Mouse (Mus musculus) small intestine, adult 2 months (tissue): ENCODE results near the gene Tab1. TPM values are rescaled to one million over a fixed set of nuclear protein-coding genes. Genes with fewer than 3 reads are reported as not detected.

ENCODE experiments used
- H3K27ac ChIP-seq: fragments of 200-500 bp; 2 replicates; pipeline ENCODE4 v1.5.1; 2012; ENCODE audit warnings: low read depth, low read length, control low read depth, inconsistent platforms; ENCODE audit not compliant: insufficient read depth
- H3K27me3 ChIP-seq: fragments of 200-500 bp; 2 replicates; pipeline ENCODE4 v1.6.1; 2012; ENCODE audit warnings: mild to moderate bottlenecking, moderate library complexity, low read length, inconsistent platforms; ENCODE audit not compliant: control insufficient read depth, insufficient read depth
- H3K36me3 ChIP-seq: fragments of 200-500 bp; 2 replicates; pipeline ENCODE4 v1.6.1; 2012; ENCODE audit warnings: mild to moderate bottlenecking, low read length, control low read depth, inconsistent platforms; ENCODE audit not compliant: control insufficient read depth, insufficient read depth
- H3K4me1 ChIP-seq: fragments of 200-500 bp; 2 replicates; pipeline ENCODE4 v1.6.1; 2012; ENCODE audit warnings: low read length, inconsistent platforms, mixed read lengths; ENCODE audit not compliant: control insufficient read depth, insufficient read depth, insufficient read length
- H3K4me3 ChIP-seq: fragments of 200-500 bp; 2 replicates; pipeline ENCODE4 v1.5.1; 2012; ENCODE audit warnings: low read depth, mild to moderate bottlenecking, control low read depth, inconsistent platforms, low read length, moderate library complexity
- CTCF ChIP-seq: fragments of 200-500 bp; IDR thresholded peaks from 2 replicates; pipeline ENCODE4 v1.5.1; 2012; ENCODE audit warnings: low read depth, mild to moderate bottlenecking, control low read depth, inconsistent platforms, low read length, moderate library complexity, mixed read lengths; ENCODE audit not compliant: insufficient replicate concordance, insufficient read length; ENCODE audit errors: extremely low read depth
- POLR2A ChIP-seq: fragments of 200-500 bp; IDR thresholded peaks from 2 replicates; pipeline ENCODE4 v1.6.1; 2012; ENCODE audit warnings: low read depth, mild to moderate bottlenecking, control low read depth, inconsistent platforms, low read length, moderate library complexity
- WGBS: fragments of 180-500 bp; shearing (Covaris S2); methylation state at CpG from one replicate; pipeline ENCODE4 v1.1.7; 2018; 5-methylcytosine and 5-hydroxymethylcytosine counted together
- polyA plus RNA-seq: library from polyadenylated mRNA; depleted of rRNA; stranded (reverse); fragments of >200 nt; gene quantifications from 2 replicates; pipeline ENCODE4 v1.2.3, GENCODE M21; 2012

Gene Tab1
- polyA plus RNA-seq, 1 experiment: 28.6 TPM

DNA sequence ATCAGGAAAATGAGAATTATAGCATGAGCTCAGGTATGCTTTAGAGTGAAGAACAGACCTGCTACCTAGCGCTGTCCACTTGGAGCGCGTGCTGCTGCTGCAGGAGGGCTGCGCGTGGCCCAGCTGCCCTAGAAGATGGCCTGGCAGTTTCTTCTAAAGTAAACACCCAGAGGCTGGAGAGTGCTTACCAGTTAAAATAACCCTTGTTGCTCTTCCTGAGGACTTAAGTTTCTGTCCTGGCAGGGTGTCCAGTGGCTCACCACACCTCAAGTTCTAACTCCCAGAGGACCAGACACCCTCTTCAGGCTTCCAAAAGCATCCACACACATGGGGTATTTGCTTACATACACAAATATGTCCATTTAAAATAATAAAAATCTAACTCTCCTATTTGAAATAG lies 12.5 kb downstream of the Tab1 start:
- H3K36me3 ChIP-seq: peaks cover 22% of the 10 kb centered on the region

DNA sequence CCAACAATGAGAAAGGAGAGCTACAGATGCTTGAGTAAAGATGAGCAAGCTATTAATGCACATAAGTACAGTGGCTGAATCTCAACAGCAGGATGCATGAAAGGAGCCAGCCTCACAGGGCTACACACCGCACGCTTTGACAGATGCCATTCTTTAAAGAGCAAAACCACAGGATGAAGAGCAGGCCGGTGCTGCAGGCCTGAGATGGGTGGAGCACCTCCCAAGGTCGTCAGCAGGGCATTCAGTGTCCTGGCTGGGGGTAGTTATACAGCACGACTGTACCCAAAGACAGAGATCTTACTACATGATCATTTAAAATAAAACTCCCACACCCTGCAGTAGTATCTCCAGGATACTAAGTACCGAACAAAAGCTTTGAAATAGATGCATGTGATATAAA lies 13.2 kb downstream of the Tab1 start:
- 66% methylated on average over 6 of the region's 6 CpGs for WGBS
- TF ChIP-seq CTCF (no peak), POLR2A (no peak)
- Histone ChIP-seq H3K4me3 (no peak overlapping the region), H3K27ac (no peak overlapping the region), H3K36me3 (peaks cover 24% of the 10 kb centered on the region), H3K4me1 (peaks cover 2% of the 10 kb centered on the region; the same call in 1 of the 2 replicates), H3K27me3 (no peaks in the 10 kb centered on the region)

More for the DNA sequence above, 12.5 kb downstream of the Tab1 start:
- 92% methylated on average over 5 of the region's 5 CpGs for WGBS
- H3K4me1 ChIP-seq: peaks cover 6% of the 10 kb centered on the region; the same call in 1 of the 2 replicates
- H3K27ac ChIP-seq: no peak overlapping the region
- H3K4me3 ChIP-seq: no peak overlapping the region
- TF ChIP-seq CTCF (no peak), POLR2A (no peak)
- no peaks in the 10 kb centered on the region for H3K27me3 ChIP-seq

DNA sequence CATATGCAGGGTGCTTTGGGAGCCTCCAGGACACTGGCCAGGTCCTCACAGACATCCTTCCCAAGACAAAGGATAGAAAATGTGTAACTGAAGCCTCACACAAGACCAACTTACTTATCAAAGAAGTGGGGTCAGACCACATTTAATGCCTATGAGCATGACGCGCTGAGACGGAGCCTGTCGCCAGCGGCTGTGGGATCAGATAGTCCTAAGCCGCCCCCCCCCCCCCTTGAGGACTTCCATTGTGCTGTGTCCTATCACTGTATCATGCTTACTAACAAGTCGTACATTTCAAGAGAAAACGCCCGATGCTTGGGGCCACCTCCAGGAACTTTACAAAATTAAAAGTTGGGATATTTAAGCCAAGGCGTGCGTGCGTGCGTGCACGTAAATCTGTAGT lies 14.2 kb downstream of the Tab1 start:
- Histone ChIP-seq H3K27me3 (no peaks in the 10 kb centered on the region), H3K36me3 (peaks cover 28% of the 10 kb centered on the region), H3K4me1 (no peaks in the 10 kb centered on the region), H3K4me3 (no peak overlapping the region), H3K27ac (no peak overlapping the region)
- 92% methylated on average over 14 of the region's 14 CpGs for WGBS
- TF ChIP-seq POLR2A (no peak), CTCF (no peak)

DNA sequence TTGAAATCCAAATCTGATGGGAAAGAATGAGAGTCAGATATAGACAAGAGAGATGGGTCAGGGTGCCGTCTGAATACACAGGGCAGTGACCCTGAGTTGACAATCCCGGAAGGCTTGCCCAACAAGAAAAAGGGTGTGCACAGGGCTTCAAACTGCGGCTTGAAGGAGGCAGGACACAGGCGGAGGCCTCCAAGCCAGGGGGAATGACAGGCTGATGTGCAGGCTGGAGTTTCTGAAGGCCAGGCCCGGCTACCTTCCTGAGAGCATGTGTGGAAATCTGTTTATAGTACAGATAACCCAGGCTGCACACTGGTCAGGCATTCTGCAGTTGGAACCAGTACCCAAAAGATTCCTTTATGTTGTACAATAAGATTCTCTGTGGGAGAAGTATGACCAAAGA lies 14.6 kb downstream of the Tab1 start:
- Histone ChIP-seq H3K4me1 (no peaks in the 10 kb centered on the region), H3K27me3 (no peaks in the 10 kb centered on the region), H3K27ac (no peak overlapping the region), H3K36me3 (peaks cover 28% of the 10 kb centered on the region), H3K4me3 (no peak overlapping the region)
- WGBS: 77% methylated on average over 5 of the region's 5 CpGs
- no peak for TF ChIP-seq CTCF
- TF ChIP-seq POLR2A: no peak

- Histone ChIP-seq H3K27me3 (no peaks in the 10 kb centered on the region), H3K27ac (no peak overlapping the region), H3K4me1 (no peaks in the 10 kb centered on the region), H3K4me3 (no peak overlapping the region), H3K36me3 (peaks cover 34% of the 10 kb centered on the region)
- TF ChIP-seq POLR2A (no peak), CTCF (no peak)
- 78% methylated on average over 8 of the region's 8 CpGs for WGBS
Measured at GRCm38 (mm10) chr15:80148565-80148964, 15.6 kb downstream of the Tab1 start.

- no peak for TF ChIP-seq CTCF
- no peak for TF ChIP-seq POLR2A
- no peak overlapping the region for H3K4me3 ChIP-seq
- H3K4me1 ChIP-seq: no peaks in the 10 kb centered on the region
- no peaks in the 10 kb centered on the region for H3K27me3 ChIP-seq
- WGBS: 82% methylated on average over 7 of the region's 7 CpGs
- no peak overlapping the region for H3K27ac ChIP-seq
- H3K36me3 ChIP-seq: peaks cover 39% of the 10 kb centered on the region
Measured at GRCm38 (mm10) chr15:80149517-80149916, 16.6 kb downstream of the Tab1 start.

- H3K36me3 ChIP-seq: peaks cover 54% of the 10 kb centered on the region
Measured at GRCm38 (mm10) chr15:80152663-80153062, 19.7 kb downstream of the Tab1 start.

More at GRCm38 (mm10) chr15:80152663-80153062, 19.7 kb downstream of the Tab1 start:
- Histone ChIP-seq H3K27me3 (no peaks in the 10 kb centered on the region), H3K27ac (no peak overlapping the region), H3K4me3 (no peak overlapping the region), H3K4me1 (peaks cover 3% of the 10 kb centered on the region; the same call in 1 of the 2 replicates)
- TF ChIP-seq CTCF (no peak), POLR2A (no peak)
- WGBS: 89% methylated on average over 10 of the region's 10 CpGs
